Mouse (Mus musculus): ENCODE data around the gene Sorcs2. TPM values are rescaled to one million over a fixed set of nuclear protein-coding genes. Genes with fewer than 3 reads are reported as not detected.
A peak's percentile ranks its signal among the peaks of the same experiment; 100 is the strongest.

The Sorcs2 gene
- total RNA-seq, 2 experiments from 2014 or later, result 8.2 to 11.0 TPM

- no peak for DNase-seq
These were observed 219.7 kb downstream of the Sorcs2 start for GRCm38 (mm10) chr5:36178215-36178614.

DNA sequence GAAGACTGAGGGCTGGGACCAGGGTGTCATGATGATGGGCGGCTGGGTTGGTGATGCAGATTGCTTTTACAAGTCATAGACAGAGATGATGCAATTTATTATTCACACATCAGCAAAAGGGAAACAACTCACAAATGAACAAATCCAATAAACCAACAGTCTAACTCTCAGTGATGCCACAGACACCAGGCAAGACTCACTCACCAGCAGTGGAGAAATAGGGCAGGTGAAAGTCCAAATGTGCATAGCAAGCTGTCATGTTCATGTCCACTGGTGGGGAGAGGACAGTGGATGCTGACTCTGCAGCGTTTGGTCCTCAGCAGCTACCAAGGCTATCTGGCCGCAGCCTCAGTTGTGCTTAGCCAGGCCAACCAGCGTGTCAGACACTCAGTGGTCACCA, 221.1 kb downstream of the Sorcs2 start:
- no peak for DNase-seq

- no peak for DNase-seq
These were observed 221.5 kb downstream of the Sorcs2 start for GRCm38 (mm10) chr5:36176409-36176808.

- DNase-seq, result no peak
These were observed 223.3 kb downstream of the Sorcs2 start for GRCm38 (mm10) chr5:36174569-36175115.

GRCm38 (mm10) chr5:36168963-36169650, 228.8 kb downstream of the Sorcs2 start:
- peak; percentile 68 to 73 for DNase-seq

DNA sequence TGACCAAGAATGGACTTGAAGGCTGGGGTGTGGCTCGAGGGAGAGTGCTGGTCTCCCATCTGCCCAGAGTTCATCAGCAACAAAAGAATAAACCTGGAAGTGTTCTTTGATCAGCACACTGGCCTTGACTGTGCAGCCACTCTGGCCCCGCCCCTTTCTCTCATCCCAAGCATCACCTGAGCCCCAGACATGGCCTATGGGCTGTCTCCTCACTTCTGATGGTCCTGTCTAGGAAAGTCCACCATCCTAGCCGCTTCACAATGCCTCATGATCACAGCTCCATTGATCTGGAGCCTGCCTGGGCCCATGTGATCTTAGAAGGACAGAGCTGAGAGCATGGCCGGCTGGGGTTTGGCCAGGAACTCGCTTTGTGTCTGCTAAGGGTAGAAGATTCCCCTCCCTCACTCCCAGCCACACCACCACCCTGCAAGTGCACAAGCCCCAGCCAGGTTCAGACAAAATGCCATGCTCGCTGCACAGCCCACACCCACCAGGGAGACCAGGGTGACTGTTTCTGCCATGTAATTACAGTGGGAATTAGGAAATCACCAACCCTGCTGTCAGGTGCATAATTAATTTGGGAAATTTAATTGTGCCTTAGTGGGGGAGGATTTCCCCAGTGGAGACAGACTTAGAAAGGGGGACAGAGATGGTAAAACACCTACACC, 231.5 kb downstream of the Sorcs2 start:
- DNase-seq, result no peak

DNA sequence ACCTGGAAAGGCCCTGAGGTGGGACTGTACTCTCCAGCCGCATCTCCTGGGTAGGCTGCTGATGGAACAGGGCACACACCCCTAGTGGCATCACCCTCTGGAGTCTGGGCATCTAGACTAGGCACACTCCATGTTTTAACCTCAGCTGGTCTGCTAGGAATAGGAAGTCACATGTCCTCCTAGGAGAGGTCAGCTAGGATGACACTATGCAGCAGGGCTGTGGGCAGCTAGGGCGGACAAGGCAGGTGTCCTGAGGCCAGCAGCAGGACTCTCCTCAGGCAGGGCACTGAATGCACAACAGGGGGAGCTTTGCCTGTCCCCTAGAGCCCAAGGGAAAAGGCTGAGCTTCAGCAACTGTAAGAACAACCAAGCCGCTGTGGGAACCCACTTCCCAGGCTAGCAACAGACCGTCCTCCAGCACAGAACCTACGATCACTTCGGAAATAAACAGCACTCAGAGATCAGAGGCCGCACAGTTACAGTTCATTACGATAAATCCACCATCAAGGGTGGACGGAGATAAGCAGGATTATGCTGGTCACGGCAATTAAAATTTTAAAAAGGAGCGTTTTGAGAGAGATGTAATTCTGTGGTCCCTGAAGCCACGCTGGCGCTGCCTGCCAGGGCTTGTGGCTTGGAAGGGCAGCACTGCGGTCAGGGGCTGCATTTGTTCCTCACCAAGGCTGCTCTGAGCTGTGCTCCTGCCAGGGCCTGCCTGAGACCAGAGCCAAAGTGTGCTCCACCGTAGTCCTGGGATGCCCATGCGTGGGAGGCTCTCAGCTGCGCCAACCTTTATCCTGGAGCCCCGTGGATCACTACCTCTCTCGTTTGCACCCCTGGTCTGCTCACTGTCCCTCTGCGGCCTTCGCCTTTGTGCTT, 232.3 kb downstream of the Sorcs2 start:
- DNase-seq, result no peak

- DNase-seq, result no peak
These were observed 243.0 kb downstream of the Sorcs2 start for GRCm38 (mm10) chr5:36154879-36155485.

DNA sequence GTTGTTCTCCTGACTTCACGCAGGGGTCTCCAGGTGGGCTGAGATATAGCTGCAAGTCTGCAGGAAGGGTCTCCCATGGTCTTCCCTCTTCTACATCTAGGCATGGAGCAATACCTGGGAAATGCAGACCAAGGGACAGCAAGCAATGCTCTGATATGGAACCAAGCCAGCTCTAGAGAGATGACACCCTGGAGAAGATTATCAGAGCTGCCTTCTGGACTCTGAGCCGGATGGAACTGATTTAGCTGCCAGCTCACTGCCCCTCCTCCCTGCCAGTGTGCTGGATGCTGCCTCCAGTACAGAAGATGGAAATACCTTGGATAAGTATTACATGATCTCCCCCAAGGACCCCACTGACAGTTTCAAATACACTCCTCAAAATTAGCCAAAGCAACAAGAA, 244.7 kb downstream of the Sorcs2 start:
- no peak for DNase-seq

- no peak for DNase-seq
These were observed 246.9 kb downstream of the Sorcs2 start for GRCm38 (mm10) chr5:36151086-36151485.

- no peak for DNase-seq
These were observed 248.8 kb downstream of the Sorcs2 start for GRCm38 (mm10) chr5:36149098-36149497.

DNA sequence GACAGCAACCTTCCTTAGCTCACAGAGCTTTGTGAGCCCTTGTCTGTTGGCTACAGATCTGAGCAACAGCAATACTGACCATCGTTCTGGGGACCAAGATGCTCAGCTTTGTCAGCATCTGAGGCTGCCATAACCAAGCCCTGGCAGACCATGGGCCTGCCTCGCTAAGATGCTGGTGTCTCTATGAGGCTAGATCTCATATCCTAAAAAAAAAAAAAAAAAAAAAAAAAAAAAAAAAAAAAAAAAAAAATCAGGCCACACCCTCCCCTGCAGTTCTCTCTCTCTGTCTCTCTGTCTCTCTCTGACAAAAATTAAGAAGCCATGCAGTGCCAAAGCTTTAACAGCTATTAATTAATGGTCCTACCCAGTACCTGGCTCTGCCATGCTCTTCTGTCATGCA, 251.3 kb downstream of the Sorcs2 start:
- DNase-seq, result no peak

- no peak for DNase-seq
These were observed 253.4 kb downstream of the Sorcs2 start for GRCm38 (mm10) chr5:36144560-36144959.

DNA sequence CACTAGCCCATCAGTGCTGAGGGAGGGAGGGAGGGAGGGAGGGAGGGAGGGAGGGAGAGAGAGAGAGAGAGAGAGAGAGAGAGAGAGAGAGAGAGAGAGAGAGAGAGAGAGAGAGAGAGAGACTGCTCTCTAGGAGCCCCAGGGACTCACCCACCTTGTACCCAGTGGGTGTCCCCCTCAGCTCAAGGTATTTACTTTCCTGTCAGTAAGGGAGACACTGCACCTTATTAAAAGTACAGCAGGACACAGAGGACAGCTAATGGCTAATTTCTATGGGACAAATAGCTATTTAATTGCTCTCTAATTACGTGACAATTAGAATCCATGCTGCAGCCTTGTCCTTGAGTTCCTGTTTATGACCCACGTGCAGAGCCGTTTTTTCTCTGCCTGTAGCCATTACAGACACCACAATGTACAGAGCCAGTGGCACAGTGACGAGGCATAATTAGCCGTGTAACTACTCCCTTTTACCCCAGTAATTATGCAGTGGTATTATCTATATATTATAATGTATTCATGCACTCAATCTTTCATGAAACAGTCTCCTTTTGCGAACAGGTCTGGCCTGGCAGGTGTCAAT, 256.2 kb downstream of the Sorcs2 start:
- DNase-seq, result no peak

- DNase-seq, result peak; percentile 19 to 41
These were observed 256.8 kb downstream of the Sorcs2 start for GRCm38 (mm10) chr5:36141112-36141511.

GRCm38 (mm10) chr5:36139766-36140165, 258.2 kb downstream of the Sorcs2 start:
- no peak for DNase-seq

DNA sequence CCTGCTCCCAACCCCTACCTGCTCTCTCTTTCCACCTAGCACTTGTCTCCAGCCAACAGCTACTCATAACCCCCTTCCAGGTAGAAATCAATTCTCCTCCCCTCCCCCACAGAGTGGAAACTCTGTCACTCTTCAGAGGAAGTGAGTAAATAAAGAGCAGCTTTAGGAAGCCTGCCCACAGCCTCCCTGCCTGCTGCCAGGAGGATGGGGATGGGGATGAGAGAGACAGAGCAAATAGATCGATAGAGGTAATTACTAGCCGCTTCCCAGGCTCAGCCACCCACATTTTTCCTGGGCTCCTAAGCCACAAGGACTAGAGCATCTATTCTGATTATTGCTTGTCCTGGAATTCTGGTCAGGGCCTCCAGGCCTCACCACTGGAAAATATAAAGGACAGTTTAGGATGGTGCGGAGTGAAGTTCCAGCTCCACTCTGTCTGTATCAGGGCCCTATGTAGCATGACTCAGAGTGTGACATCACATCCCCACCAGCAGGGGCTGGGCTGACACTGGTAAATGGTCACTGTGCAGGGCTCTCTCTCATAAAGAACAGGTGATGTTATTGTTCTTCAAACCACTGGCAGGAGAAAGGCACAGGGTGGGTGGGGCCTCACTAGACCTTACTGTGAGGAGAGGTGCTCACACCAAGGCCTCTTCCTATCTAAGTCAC, 261.9 kb downstream of the Sorcs2 start:
- DNase-seq, result no peak

DNA sequence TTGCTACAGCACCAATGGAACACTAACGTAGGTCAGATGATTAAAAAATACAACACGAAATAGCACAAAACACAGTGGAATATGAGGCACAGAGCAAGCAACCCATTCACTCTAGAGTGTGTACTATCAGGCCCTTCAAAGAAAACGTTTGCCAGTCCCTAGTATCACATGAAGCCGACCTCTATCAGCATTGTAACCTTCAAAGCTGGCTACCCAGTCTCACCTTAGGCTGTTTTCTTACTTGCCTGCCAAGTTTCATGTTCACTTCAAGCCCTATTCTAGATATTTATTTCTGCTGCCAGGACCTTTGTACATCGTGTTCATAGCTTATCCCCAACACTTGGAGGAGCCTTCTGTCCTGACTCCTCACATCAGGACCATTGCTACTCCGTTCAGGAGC, 263.6 kb downstream of the Sorcs2 start:
- DNase-seq, result peak; percentile 44 to 74

GRCm38 (mm10) chr5:36133893-36134292, 264.0 kb downstream of the Sorcs2 start:
- no peak for DNase-seq

- DNase-seq, result peak; percentile 53 to 77
These were observed 267.4 kb downstream of the Sorcs2 start for GRCm38 (mm10) chr5:36130393-36131011.

DNA sequence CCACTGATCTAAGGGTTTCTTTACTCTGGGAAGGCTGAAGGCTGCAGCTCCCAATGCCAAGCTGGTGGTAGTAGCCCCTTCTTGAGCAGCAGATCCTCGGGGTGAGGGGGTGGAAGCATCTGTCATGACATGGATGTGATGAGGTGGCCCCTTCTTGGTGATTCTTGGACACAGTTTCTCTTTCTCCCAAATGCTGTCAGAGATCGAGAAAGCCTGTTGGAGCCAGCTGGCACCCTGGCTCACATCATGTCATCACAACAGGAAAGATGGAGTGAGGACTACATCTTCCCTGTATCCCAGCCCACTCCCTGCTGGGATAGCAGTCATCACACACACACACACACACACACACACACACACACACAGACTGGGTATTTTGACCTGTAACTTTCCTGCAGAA, 268.3 kb downstream of the Sorcs2 start:
- no peak for DNase-seq

Data from heart, adult 18-20 months (tissue).